Mouse (Mus musculus) lung, embryonic 15.5 days (tissue): ENCODE data around the gene Stk35. TPM values are rescaled to one million over a fixed set of nuclear protein-coding genes. Genes with fewer than 3 reads are reported as not detected.
A peak's percentile ranks its signal among the peaks of the same experiment; 100 is the strongest.
"Not testable (repeated sequence)": the region's sequence is repeated elsewhere in the genome, so short reads cannot be mapped to it uniquely, and the experiment has no call there.

Experiments used
- ATAC-seq: fragments of 200-750 bp; cut with Nextera tagmentation; 2 replicates; pipeline ENCODE4 v1.8.0; 2017; ENCODE audit warnings: moderate number of reproducible peaks, borderline replicate concordance; ENCODE audit not compliant: low FRiP score, low TSS enrichment; ENCODE audit errors: extremely low read depth
- H3K27ac ChIP-seq: fragments of 300-500 bp; sonication (generic); 2 replicates; pipeline ENCODE4 v1.5.1; 2015; ENCODE audit warnings: moderate library complexity, mild to moderate bottlenecking, inconsistent platforms
- H3K27me3 ChIP-seq: fragments of 300-500 bp; sonication (generic); 2 replicates; pipeline ENCODE4 v1.6.1; 2015; ENCODE audit warnings: inconsistent platforms
- H3K36me3 ChIP-seq: fragments of 300-500 bp; sonication (generic); 2 replicates; pipeline ENCODE4 v1.6.1; 2015; ENCODE audit warnings: inconsistent platforms
- H3K4me1 ChIP-seq: fragments of 300-500 bp; sonication (generic); 2 replicates; pipeline ENCODE4 v1.6.1; 2015; ENCODE audit warnings: inconsistent platforms
- H3K4me2 ChIP-seq: fragments of 300-500 bp; sonication (generic); 2 replicates; pipeline ENCODE4 v1.6.1; 2015; ENCODE audit warnings: inconsistent platforms, mild to moderate bottlenecking, moderate library complexity
- H3K4me3 ChIP-seq: fragments of 300-500 bp; sonication (generic); 2 replicates; pipeline ENCODE4 v1.5.1; 2015; ENCODE audit warnings: mild to moderate bottlenecking, inconsistent platforms
- H3K9ac ChIP-seq: fragments of 300-500 bp; sonication (generic); 2 replicates; pipeline ENCODE4 v1.6.1; 2015; ENCODE audit warnings: inconsistent platforms
- H3K9me3 ChIP-seq: fragments of 300-500 bp; sonication (generic); 2 replicates; pipeline ENCODE4 v1.6.1; 2016; ENCODE audit warnings: inconsistent platforms
- WGBS: fragments of 180-500 bp; shearing (Covaris S2); methylation state at CpG from one replicate; pipeline ENCODE4 v1.1.7; 2015; 5-methylcytosine and 5-hydroxymethylcytosine counted together
- polyA plus RNA-seq: library from polyadenylated mRNA; unstranded; fragments of >200 nt; fragmentation: Nextera tagmentation; extraction: Ambion mirVana; gene quantifications from 2 replicates; pipeline ENCODE4 v1.2.1, GENCODE M21; 2015

Stk35 gene
- polyA plus RNA-seq, 1 experiment from 2014 or later: 13.6 TPM

GRCm38 (mm10) chr2:129836921-129837320, 36.6 kb downstream of the Stk35 start:
- no peak for ATAC-seq
- H3K27me3 ChIP-seq: no peaks in the 10 kb centered on the region
- 22% methylated on average over 1 of the region's 1 CpGs for WGBS
- H3K9me3 ChIP-seq: no peaks in the 10 kb centered on the region
- H3K4me1 ChIP-seq: no peaks in the 10 kb centered on the region
- no peak overlapping the region for H3K4me2 ChIP-seq
- H3K9ac ChIP-seq: no peak overlapping the region
- no peak overlapping the region for H3K27ac ChIP-seq
- no peak overlapping the region for H3K4me3 ChIP-seq
- no peaks in the 10 kb centered on the region for H3K36me3 ChIP-seq

DNA sequence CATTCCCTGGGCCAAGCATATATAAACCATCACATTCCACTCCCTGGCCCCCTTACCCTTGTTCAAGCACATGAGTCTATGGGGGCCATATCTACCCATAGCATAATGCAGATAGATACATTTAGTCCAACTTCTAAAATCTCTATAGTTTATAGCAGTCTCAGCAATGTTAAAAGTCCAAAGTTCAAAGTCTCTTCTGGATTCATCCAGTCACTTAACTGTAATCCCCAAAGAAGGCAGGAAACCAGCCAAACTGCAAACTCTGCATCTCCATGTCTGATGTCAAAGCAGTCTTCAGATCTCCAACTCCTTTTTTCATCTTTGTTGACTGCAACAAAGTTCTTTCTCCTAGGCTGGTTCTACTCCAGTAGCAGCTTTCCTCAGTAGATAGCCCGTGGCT, 38.0 kb downstream of the Stk35 start:
- Histone ChIP-seq H3K36me3 (no peaks in the 10 kb centered on the region), H3K27ac (no peak overlapping the region), H3K9ac (no peak overlapping the region), H3K4me1 (no peaks in the 10 kb centered on the region), H3K4me3 (no peak overlapping the region), H3K27me3 (no peaks in the 10 kb centered on the region), H3K4me2 (no peak overlapping the region), H3K9me3 (no peaks in the 10 kb centered on the region)
- no peak for ATAC-seq
- WGBS: 87% methylated on average over 1 of the region's 1 CpGs

DNA sequence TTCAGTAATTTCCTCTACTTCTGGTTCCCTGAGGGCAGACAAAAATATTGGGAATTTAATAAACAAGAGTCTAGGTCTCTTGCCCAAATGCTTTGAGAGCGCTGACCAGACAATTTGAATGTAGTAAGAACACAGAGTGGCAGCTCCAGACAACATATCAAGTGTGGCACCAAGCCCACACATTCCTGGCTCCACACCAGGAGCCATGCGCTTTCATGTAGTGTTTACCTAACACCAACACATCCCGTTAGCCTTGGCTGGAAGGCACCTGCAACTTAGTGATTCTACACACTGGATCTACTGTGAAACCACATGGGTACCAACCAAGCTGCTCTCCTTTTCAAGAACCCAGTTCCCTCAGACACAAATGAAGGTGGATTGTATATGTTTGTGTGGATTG, 45.5 kb downstream of the Stk35 start:
- Histone ChIP-seq H3K9me3 (no peaks in the 10 kb centered on the region), H3K27ac (no peak overlapping the region), H3K4me1 (no peaks in the 10 kb centered on the region), H3K36me3 (no peaks in the 10 kb centered on the region), H3K4me3 (no peak overlapping the region), H3K9ac (no peak overlapping the region), H3K27me3 (no peaks in the 10 kb centered on the region), H3K4me2 (no peak overlapping the region)
- ATAC-seq: no peak
- 55% methylated on average over 3 of the region's 3 CpGs for WGBS

DNA sequence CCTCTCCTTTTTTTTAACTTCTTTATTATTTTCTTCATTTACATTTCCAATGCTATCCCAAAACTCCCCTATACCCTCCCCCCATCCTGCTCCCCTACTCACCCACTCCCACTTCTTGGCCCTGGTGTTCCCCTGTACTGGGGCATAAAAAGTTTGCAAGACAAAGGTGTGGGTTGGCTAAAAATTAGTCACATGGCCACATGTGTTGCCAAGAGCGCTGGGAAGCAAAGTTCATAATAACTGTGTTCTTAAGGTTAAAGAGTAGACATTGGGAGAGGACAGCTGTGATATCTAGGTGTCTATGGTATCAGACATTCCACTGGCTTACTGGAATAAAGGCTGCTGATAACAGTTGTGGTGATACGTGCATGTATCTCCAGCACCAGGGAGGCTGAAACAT, 46.2 kb downstream of the Stk35 start:
- H3K27ac ChIP-seq: no peak overlapping the region
- WGBS: 71% methylated on average over 2 of the region's 2 CpGs
- H3K9ac ChIP-seq: no peak overlapping the region
- H3K4me3 ChIP-seq: no peak overlapping the region
- no peaks in the 10 kb centered on the region for H3K36me3 ChIP-seq
- H3K27me3 ChIP-seq: no peaks in the 10 kb centered on the region
- H3K4me1 ChIP-seq: no peaks in the 10 kb centered on the region
- no peaks in the 10 kb centered on the region for H3K9me3 ChIP-seq
- ATAC-seq: no peak
- H3K4me2 ChIP-seq: no peak overlapping the region

DNA sequence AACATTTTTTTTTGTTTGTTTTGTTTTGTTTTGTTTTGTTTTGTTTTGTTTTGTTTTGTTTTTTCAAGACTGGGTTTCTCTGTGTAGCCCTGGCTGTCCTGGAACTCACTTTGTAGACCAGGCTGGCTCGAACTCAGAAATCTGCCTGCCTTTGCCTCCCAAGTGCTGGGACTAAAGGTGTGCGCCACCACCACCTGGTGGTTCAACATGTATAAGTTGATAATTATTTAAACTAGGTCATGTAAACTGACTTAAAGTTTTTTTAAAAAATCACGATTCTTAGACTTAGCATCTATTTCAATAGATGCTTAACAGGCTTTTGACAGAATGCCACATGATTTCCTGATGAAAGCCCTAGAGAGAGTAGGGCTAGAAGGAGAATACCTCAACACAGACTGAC, 48.8 kb downstream of the Stk35 start:
- WGBS: 85% methylated on average over 3 of the region's 3 CpGs
- not testable (repeated sequence) for H3K9me3 ChIP-seq, H3K27ac ChIP-seq, H3K4me2 ChIP-seq, H3K36me3 ChIP-seq, H3K4me3 ChIP-seq, H3K4me1 ChIP-seq, H3K9ac ChIP-seq, ATAC-seq, H3K27me3 ChIP-seq

- Histone ChIP-seq H3K27ac (no peak overlapping the region), H3K9me3 (no peaks in the 10 kb centered on the region), H3K4me1 (no peaks in the 10 kb centered on the region), H3K4me2 (no peak overlapping the region), H3K36me3 (no peaks in the 10 kb centered on the region), H3K4me3 (no peak overlapping the region), H3K9ac (no peak overlapping the region), H3K27me3 (no peaks in the 10 kb centered on the region)
- WGBS: 64% methylated on average over 4 of the region's 4 CpGs
- ATAC-seq: no peak
These were observed 51.2 kb downstream of the Stk35 start for GRCm38 (mm10) chr2:129851512-129851911.

- WGBS: 78% methylated on average over 5 of the region's 5 CpGs
These were observed 62.9 kb downstream of the Stk35 start for GRCm38 (mm10) chr2:129863256-129863655.

DNA sequence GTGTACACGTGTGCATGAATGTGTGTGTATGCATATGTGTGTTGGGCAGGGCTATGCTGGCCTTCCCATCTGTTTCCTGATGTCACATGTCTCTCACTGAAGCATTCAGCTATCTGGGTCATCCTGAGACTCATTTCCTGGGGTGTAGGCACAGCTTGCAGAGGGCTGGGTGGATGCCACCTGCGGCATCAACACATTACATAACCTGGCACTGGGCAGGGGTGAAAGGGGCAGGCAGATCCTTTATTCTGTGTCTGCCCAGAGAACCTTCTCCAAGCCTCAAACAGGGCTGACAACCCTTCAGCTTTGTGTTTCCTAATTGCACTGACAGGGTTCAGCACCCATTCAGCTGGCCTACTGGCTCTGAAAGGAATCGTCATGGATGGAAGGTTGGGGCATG, 64.6 kb downstream of the Stk35 start:
- H3K27me3 ChIP-seq: no peaks in the 10 kb centered on the region
- no peak for ATAC-seq
- H3K9ac ChIP-seq: no peak overlapping the region
- no peaks in the 10 kb centered on the region for H3K4me1 ChIP-seq
- H3K36me3 ChIP-seq: no peaks in the 10 kb centered on the region
- 69% methylated on average over 3 of the region's 3 CpGs for WGBS
- no peaks in the 10 kb centered on the region for H3K9me3 ChIP-seq
- no peak overlapping the region for H3K27ac ChIP-seq
- H3K4me3 ChIP-seq: no peak overlapping the region
- H3K4me2 ChIP-seq: no peak overlapping the region

More at GRCm38 (mm10) chr2:129863256-129863655, 62.9 kb downstream of the Stk35 start:
- H3K27ac ChIP-seq: no peak overlapping the region
- H3K4me3 ChIP-seq: no peak overlapping the region
- no peaks in the 10 kb centered on the region for H3K36me3 ChIP-seq
- no peak overlapping the region for H3K4me2 ChIP-seq
- H3K4me1 ChIP-seq: no peaks in the 10 kb centered on the region
- H3K27me3 ChIP-seq: no peaks in the 10 kb centered on the region
- ATAC-seq: no peak
- H3K9ac ChIP-seq: no peak overlapping the region
- no peaks in the 10 kb centered on the region for H3K9me3 ChIP-seq

GRCm38 (mm10) chr2:129869151-129869550, 68.8 kb downstream of the Stk35 start:
- no peaks in the 10 kb centered on the region for H3K4me1 ChIP-seq
- H3K9me3 ChIP-seq: no peaks in the 10 kb centered on the region
- H3K27me3 ChIP-seq: no peaks in the 10 kb centered on the region
- no peak for ATAC-seq
- H3K4me3 ChIP-seq: no peak overlapping the region
- 85% methylated on average over 5 of the region's 5 CpGs for WGBS
- H3K36me3 ChIP-seq: no peaks in the 10 kb centered on the region
- H3K9ac ChIP-seq: no peak overlapping the region
- H3K4me2 ChIP-seq: no peak overlapping the region
- no peak overlapping the region for H3K27ac ChIP-seq

DNA sequence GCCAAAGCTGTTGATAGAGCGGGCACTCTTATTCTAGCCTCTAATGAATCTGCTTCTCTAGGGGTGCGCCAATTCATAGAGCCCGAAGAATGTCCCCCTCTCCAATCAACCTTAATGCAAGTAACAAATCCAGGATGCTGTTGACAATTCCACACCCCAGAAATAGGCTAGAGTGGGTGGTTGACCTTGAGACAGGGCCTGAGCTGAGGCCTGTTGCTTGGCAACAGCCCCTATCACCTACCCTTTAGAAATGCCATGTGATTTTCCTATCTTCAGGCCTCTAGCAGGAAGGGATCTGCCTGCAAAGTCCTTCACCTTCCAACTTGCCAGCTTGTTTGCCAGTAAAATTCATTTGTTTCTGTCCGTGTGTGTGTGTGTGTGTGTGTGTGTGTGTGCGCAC, 70.9 kb downstream of the Stk35 start:
- no peak overlapping the region for H3K27ac ChIP-seq
- ATAC-seq: no peak
- WGBS: 85% methylated on average over 5 of the region's 5 CpGs

GRCm38 (mm10) chr2:129872071-129872470, 71.8 kb downstream of the Stk35 start:
- no peak for ATAC-seq
- no peaks in the 10 kb centered on the region for H3K27me3 ChIP-seq
- H3K9ac ChIP-seq: no peak overlapping the region
- H3K36me3 ChIP-seq: no peaks in the 10 kb centered on the region
- H3K4me2 ChIP-seq: no peak overlapping the region
- 78% methylated on average over 7 of the region's 7 CpGs for WGBS
- no peak overlapping the region for H3K27ac ChIP-seq
- no peak overlapping the region for H3K4me3 ChIP-seq
- no peaks in the 10 kb centered on the region for H3K9me3 ChIP-seq
- H3K4me1 ChIP-seq: no peaks in the 10 kb centered on the region

More for the DNA sequence above, 70.9 kb downstream of the Stk35 start:
- Histone ChIP-seq H3K27me3 (no peaks in the 10 kb centered on the region), H3K4me1 (no peaks in the 10 kb centered on the region), H3K9me3 (no peaks in the 10 kb centered on the region), H3K9ac (no peak overlapping the region), H3K36me3 (no peaks in the 10 kb centered on the region), H3K4me2 (no peak overlapping the region), H3K4me3 (no peak overlapping the region)

GRCm38 (mm10) chr2:129873489-129873888, 73.2 kb downstream of the Stk35 start:
- no peaks in the 10 kb centered on the region for H3K27me3 ChIP-seq
- peak; percentile 69; the same call in 1 of the 2 replicates for ATAC-seq
- WGBS: 3% methylated on average over 5 of the region's 5 CpGs

DNA sequence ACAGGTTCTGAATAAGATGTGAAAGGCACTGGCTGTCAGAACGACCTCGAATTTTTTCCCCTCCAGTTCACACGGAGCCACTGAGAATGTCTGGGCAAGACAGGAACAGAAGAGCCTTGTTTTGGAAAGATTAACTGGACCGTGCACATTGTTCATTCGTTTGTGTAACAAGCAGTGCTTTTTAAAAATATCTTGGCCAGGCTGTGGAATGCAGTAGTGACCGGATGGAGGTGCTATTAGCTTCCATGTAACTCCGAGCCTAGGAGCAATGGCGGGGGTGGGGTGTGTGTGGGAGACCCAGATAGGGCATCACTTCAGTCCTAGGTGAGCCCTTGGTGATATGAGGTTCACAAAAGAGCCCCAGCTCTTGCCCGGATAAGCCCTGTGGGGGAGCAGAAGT, 73.8 kb downstream of the Stk35 start:
- Histone ChIP-seq H3K27me3 (no peaks in the 10 kb centered on the region), H3K36me3 (no peaks in the 10 kb centered on the region), H3K9ac (no peak overlapping the region), H3K4me1 (no peaks in the 10 kb centered on the region), H3K9me3 (no peaks in the 10 kb centered on the region), H3K4me3 (no peak overlapping the region), H3K27ac (no peak overlapping the region), H3K4me2 (no peak overlapping the region)
- no peak for ATAC-seq
- WGBS: 57% methylated on average over 9 of the region's 9 CpGs

More at GRCm38 (mm10) chr2:129873489-129873888, 73.2 kb downstream of the Stk35 start:
- Histone ChIP-seq H3K36me3 (no peaks in the 10 kb centered on the region), H3K4me3 (no peak overlapping the region), H3K9ac (no peak overlapping the region), H3K4me2 (no peak overlapping the region), H3K27ac (no peak overlapping the region), H3K4me1 (no peaks in the 10 kb centered on the region), H3K9me3 (no peaks in the 10 kb centered on the region)
